Mouse (Mus musculus) liver, embryonic 14.5 days (tissue): ENCODE data around the gene Fbxo10. TPM values are rescaled to one million over a fixed set of nuclear protein-coding genes. Genes with fewer than 3 reads are reported as not detected.
A peak's percentile ranks its signal among the peaks of the same experiment; 100 is the strongest.

Experiments
- ATAC-seq: fragments of 200-750 bp; cut with Nextera tagmentation; 2 replicates; pipeline ENCODE4 v1.8.0; 2017; ENCODE audit warnings: moderate number of reproducible peaks, mild to moderate bottlenecking, moderate library complexity; ENCODE audit not compliant: insufficient read depth
- DNase-seq, 3 experiments: peaks; one replicate each; pipeline ENCODE4 v3.0.0-alpha.2; 2012 to 2013; ENCODE audit warnings: low read depth in 3 of 3, low spot score in 3 of 3
- H3K27ac ChIP-seq: fragments of 300-500 bp; sonication (generic); 2 replicates; pipeline ENCODE4 v1.5.1; 2014; ENCODE audit warnings: moderate library complexity, mild to moderate bottlenecking, control low read depth, inconsistent platforms
- H3K27me3 ChIP-seq: fragments of 300-500 bp; sonication (generic); 2 replicates; pipeline ENCODE4 v1.6.1; 2014; ENCODE audit warnings: mild to moderate bottlenecking, low read length, moderate library complexity; ENCODE audit not compliant: control insufficient read depth, insufficient read depth
- H3K36me3 ChIP-seq: fragments of 300-500 bp; sonication (generic); replicated peaks from 2 replicates; pipeline ENCODE4 v1.6.1; 2014; ENCODE audit warnings: low read depth; ENCODE audit not compliant: control insufficient read depth, insufficient read depth
- H3K4me1 ChIP-seq, 2 experiments: fragments of 200-500 bp in 1 of 2; fragments of 300-500 bp in 1 of 2; sonication (generic) in 1 of 2; replicated peaks; 2 replicates each; pipeline ENCODE4 v1.6.1; 2012 to 2014; ENCODE audit warnings: antibody characterized with exemption in 1 of 2, inconsistent platforms in 1 of 2, low read length in 1 of 2; ENCODE audit not compliant: control insufficient read depth in 2 of 2, insufficient read depth in 2 of 2
- H3K4me2 ChIP-seq: fragments of 300-500 bp; sonication (generic); 2 replicates; pipeline ENCODE4 v1.6.1; 2014; ENCODE audit warnings: low read depth, mild to moderate bottlenecking, control low read depth, moderate library complexity
- H3K4me3 ChIP-seq, 2 experiments: fragments of 200-500 bp in 1 of 2; fragments of 300-500 bp in 1 of 2; sonication (generic) in 1 of 2; 2 replicates each; pipeline ENCODE4 v1.5.1; 2012 to 2014; ENCODE audit warnings: low read depth in 2 of 2, low read length in 2 of 2, mild to moderate bottlenecking in 2 of 2, control low read depth in 1 of 2, inconsistent platforms in 1 of 2, moderate library complexity in 1 of 2; ENCODE audit not compliant: insufficient read depth in 1 of 2
- H3K9ac ChIP-seq: fragments of 300-500 bp; sonication (generic); replicated peaks from 2 replicates; pipeline ENCODE4 v1.6.1; 2014; ENCODE audit warnings: mild to moderate bottlenecking, control low read depth, moderate library complexity
- H3K9me3 ChIP-seq: fragments of 300-500 bp; sonication (generic); 2 replicates; pipeline ENCODE4 v1.6.1; 2016; ENCODE audit warnings: low read length, mixed read lengths; ENCODE audit not compliant: control insufficient read depth
- CTCF ChIP-seq: IDR thresholded peaks from 2 replicates; pipeline ENCODE4 v1.5.1; 2016; ENCODE audit warnings: antibody characterized with exemption, low read depth, control low read depth
- EP300 ChIP-seq: IDR thresholded peaks from 2 replicates; pipeline ENCODE4 v1.6.1; 2016; ENCODE audit warnings: antibody characterized with exemption, low read depth
- WGBS: fragments of 180-500 bp; shearing (Covaris S2); extraction: QIAGEN DNeasy Blood & Tissue Kit; methylation state at CpG from one replicate; pipeline ENCODE4 v1.1.7; 2014; ENCODE audit not compliant: insufficient replicate concordance; 5-methylcytosine and 5-hydroxymethylcytosine counted together
- polyA plus RNA-seq, 2 experiments: library from polyadenylated mRNA; depleted of rRNA in 1 of 2; stranded (reverse) in 1 of 2; unstranded in 1 of 2; fragments of >200 nt; fragmentation: Nextera tagmentation in 1 of 2; extraction: Ambion mirVana in 1 of 2; gene quantifications; 2 replicates each; pipeline versions ENCODE4 v1.2.1 to v1.2.3; 2012 to 2014

Gene Fbxo10
- polyA plus RNA-seq, 2 experiments = 2.4 to 4.3 TPM

DNA sequence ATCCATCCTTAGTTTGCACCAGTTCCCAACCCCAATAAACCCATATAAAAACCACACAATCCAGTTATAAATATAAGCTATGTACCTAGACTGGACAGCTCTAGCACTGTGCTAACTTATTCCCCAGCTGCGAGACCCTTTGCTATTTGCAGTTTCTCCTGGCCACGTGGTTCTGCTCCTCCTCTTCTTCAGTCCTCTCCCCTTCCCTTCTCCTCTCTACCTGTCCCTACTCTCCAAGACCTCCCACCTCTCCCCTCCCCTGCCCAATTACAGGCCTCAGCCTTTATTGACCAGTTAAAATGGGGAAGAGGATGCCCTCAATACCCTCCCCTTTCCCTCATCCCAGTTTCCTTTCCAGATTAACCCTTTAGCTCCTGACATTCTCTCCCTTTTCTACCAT, 70.9 kb downstream of the Fbxo10 start:
- ATAC-seq (no peak), DNase-seq (no peak)
- Histone ChIP-seq H3K9ac (peak overlapping the region; percentile 90), H3K27me3 (no peaks in the 10 kb centered on the region), H3K4me1 (peaks cover 21 to 22% of the 10 kb centered on the region in 2 experiments), H3K4me3 (peak overlapping the region; percentile 79 to 96), H3K9me3 (no peaks in the 10 kb centered on the region), H3K27ac (peak overlapping the region; percentile 98), H3K4me2 (peak overlapping the region; percentile 77), H3K36me3 (no peaks in the 10 kb centered on the region)
- WGBS = 0% methylated on average over 2 of the region's 2 CpGs
- TF ChIP-seq CTCF (no peak), EP300 (no peak)

GRCm38 (mm10) chr4:45013031-45013431, 71.4 kb downstream of the Fbxo10 start:
- ATAC-seq (no peak), DNase-seq (peak in 1 of 3 experiments; percentile 56)
- under 1% methylated on average over 13 of the region's 13 CpGs for WGBS

GRCm38 (mm10) chr4:45012105-45012975, 72.1 kb downstream of the Fbxo10 start, which contains the start of gene Zbtb5:
Zbtb5 (minus strand) TSS chr4:45012412.
- WGBS = under 1% methylated on average over 57 of the region's 63 CpGs
- DNase-seq = peak; percentile 100
- Histone ChIP-seq H3K27ac (peak within 1 kb of the TSS; percentile 98), H3K4me1 (peaks cover 18 to 19% of the 10 kb centered on the region in 2 experiments), H3K27me3 (no peaks in the 10 kb centered on the region), H3K9me3 (no peaks in the 10 kb centered on the region), H3K36me3 (no peaks in the 10 kb centered on the region), H3K9ac (peak within 1 kb of the TSS; percentile 90), H3K4me2 (peak within 1 kb of the TSS; percentile 97), H3K4me3 (peak within 1 kb of the TSS; percentile 81 to 96)
- TF ChIP-seq CTCF (no peak), EP300 (no peak; the same call in 1 of the 2 replicates)
- peak; percentile 93 for ATAC-seq

More at GRCm38 (mm10) chr4:45013031-45013431, 71.4 kb downstream of the Fbxo10 start:
- Histone ChIP-seq H3K27me3 (no peaks in the 10 kb centered on the region), H3K4me2 (peak overlapping the region; percentile 77), H3K4me1 (peaks cover 19 to 20% of the 10 kb centered on the region in 2 experiments), H3K27ac (peak overlapping the region; percentile 98), H3K9me3 (no peaks in the 10 kb centered on the region), H3K9ac (peak overlapping the region; percentile 90), H3K4me3 (peak overlapping the region; percentile 79 to 96), H3K36me3 (no peaks in the 10 kb centered on the region)
- TF ChIP-seq EP300 (no peak), CTCF (no peak)

GRCm38 (mm10) chr4:45011581-45012104, 72.8 kb downstream of the Fbxo10 start:
- ATAC-seq = peak; percentile 1; the same call in 1 of the 2 replicates

More at GRCm38 (mm10) chr4:45011581-45012104, 72.8 kb downstream of the Fbxo10 start:
- H3K27ac ChIP-seq = peak overlapping the region; percentile 88
- H3K27me3 ChIP-seq = no peaks in the 10 kb centered on the region
- TF ChIP-seq CTCF (no peak), EP300 (no peak)
- H3K36me3 ChIP-seq = no peaks in the 10 kb centered on the region
- peak overlapping the region; percentile 97 for H3K4me2 ChIP-seq
- H3K4me1 ChIP-seq = peaks cover 18 to 19% of the 10 kb centered on the region in 2 experiments
- peak overlapping the region; percentile 81 to 83 for H3K4me3 ChIP-seq
- WGBS = under 1% methylated on average over 31 of the region's 31 CpGs
- no peaks in the 10 kb centered on the region for H3K9me3 ChIP-seq
- peak in 2 of 3 experiments; percentile 59 to 74 for DNase-seq
- peak overlapping the region; percentile 84 for H3K9ac ChIP-seq
